Mouse (Mus musculus): ENCODE data around the gene Gm11020. TPM values are rescaled to one million over a fixed set of nuclear protein-coding genes. Genes with fewer than 3 reads are reported as not detected.
"Not testable (repeated sequence)": the region's sequence is repeated elsewhere in the genome, so short reads cannot be mapped to it uniquely, and the experiment has no call there.

Gene Gm11020
- total RNA-seq (2015; ENCODE audit: low replicate concordance) = not detected in 2 replicates
- not detected in 2 replicates for total RNA-seq (2017; ENCODE audit: low replicate concordance)

- ATAC-seq (replicated peaks; ENCODE audit: low FRiP score, poor library complexity, severe bottlenecking) = not testable (repeated sequence)
These were observed at the start of gene Gm11020 for GRCm38 (mm10) chr8:104321267-104321666. Gene Gm11020, plus strand, starts transcription at chr8:104321567.

- not testable (repeated sequence) for ATAC-seq (replicated peaks; ENCODE audit: low FRiP score, poor library complexity, severe bottlenecking)
These were observed 28.3 kb upstream of the Gm11020 start, which contains the start of gene Cmtm2a for GRCm38 (mm10) chr8:104293081-104293480. Gene Cmtm2a, minus strand, starts transcription at chr8:104293181.

GRCm38 (mm10) chr8:104294396-104294795, 27.0 kb upstream of the Gm11020 start:
- ATAC-seq (replicated peaks; ENCODE audit: low FRiP score, poor library complexity, severe bottlenecking) = no peak

- not testable (repeated sequence) for ATAC-seq (replicated peaks; ENCODE audit: low FRiP score, poor library complexity, severe bottlenecking)
These were observed 19.8 kb upstream of the Gm11020 start for GRCm38 (mm10) chr8:104301577-104301976.

GRCm38 (mm10) chr8:104302536-104302935, 18.8 kb upstream of the Gm11020 start:
- not testable (repeated sequence) for ATAC-seq (replicated peaks; ENCODE audit: low FRiP score, poor library complexity, severe bottlenecking)

- ATAC-seq (replicated peaks; ENCODE audit: low FRiP score, poor library complexity, severe bottlenecking) = no peak
These were observed 16.4 kb upstream of the Gm11020 start for GRCm38 (mm10) chr8:104304962-104305361.

- not testable (repeated sequence) for ATAC-seq (replicated peaks; ENCODE audit: low FRiP score, poor library complexity, severe bottlenecking)
These were observed 13.0 kb upstream of the Gm11020 start for GRCm38 (mm10) chr8:104308341-104308740.

GRCm38 (mm10) chr8:104309441-104310155, 11.8 kb upstream of the Gm11020 start, which contains the start of the genes Gm45711 and Cmtm1:
Gene Gm45711, minus strand, starts transcription at chr8:104310081.
Gene Cmtm1, minus strand, starts transcription at chr8:104310145.
- ATAC-seq (replicated peaks; ENCODE audit: low FRiP score, poor library complexity, severe bottlenecking) = not testable (repeated sequence)

- ATAC-seq (replicated peaks; ENCODE audit: low FRiP score, poor library complexity, severe bottlenecking) = not testable (repeated sequence)
These were observed 9.3 kb upstream of the Gm11020 start for GRCm38 (mm10) chr8:104312023-104312422.

GRCm38 (mm10) chr8:104313311-104313710, 8.1 kb upstream of the Gm11020 start:
- ATAC-seq (replicated peaks; ENCODE audit: low FRiP score, poor library complexity, severe bottlenecking) = no peak

GRCm38 (mm10) chr8:104321930-104322329, 563 bp downstream of the Gm11020 start, which contains the start of gene Cmtm2b:
Gene Cmtm2b, plus strand, starts transcription at chr8:104322230.
- not testable (repeated sequence) for ATAC-seq (replicated peaks; ENCODE audit: low FRiP score, poor library complexity, severe bottlenecking)

GRCm38 (mm10) chr8:104332665-104333631, 11.6 kb downstream of the Gm11020 start:
- no peak for ATAC-seq (replicated peaks; ENCODE audit: low FRiP score, poor library complexity, severe bottlenecking)

- no peak for ATAC-seq (replicated peaks; ENCODE audit: low FRiP score, poor library complexity, severe bottlenecking)
These were observed 12.4 kb downstream of the Gm11020 start for GRCm38 (mm10) chr8:104333786-104334185.

- ATAC-seq (replicated peaks; ENCODE audit: low FRiP score, poor library complexity, severe bottlenecking) = no peak
These were observed 12.8 kb downstream of the Gm11020 start for GRCm38 (mm10) chr8:104334196-104334595.

- no peak for ATAC-seq (replicated peaks; ENCODE audit: low FRiP score, poor library complexity, severe bottlenecking)
These were observed 15.4 kb downstream of the Gm11020 start for GRCm38 (mm10) chr8:104336806-104337205.

GRCm38 (mm10) chr8:104337890-104338289, 16.5 kb downstream of the Gm11020 start:
- no peak for ATAC-seq (replicated peaks; ENCODE audit: low FRiP score, poor library complexity, severe bottlenecking)

- no peak for ATAC-seq (replicated peaks; ENCODE audit: low FRiP score, poor library complexity, severe bottlenecking)
These were observed 18.0 kb downstream of the Gm11020 start, which contains the start of gene Cmtm3 for GRCm38 (mm10) chr8:104339229-104339982. Gene Cmtm3, plus strand, starts transcription at chr8:104339410.

- no peak for ATAC-seq (replicated peaks; ENCODE audit: low FRiP score, poor library complexity, severe bottlenecking)
These were observed 18.5 kb downstream of the Gm11020 start for GRCm38 (mm10) chr8:104339983-104340232.

- no peak for ATAC-seq (replicated peaks; ENCODE audit: low FRiP score, poor library complexity, severe bottlenecking)
These were observed 19.1 kb downstream of the Gm11020 start for GRCm38 (mm10) chr8:104340233-104341105.
